Mouse (Mus musculus) E14TG2a.4 (cell line): ENCODE results near the gene Capza2.

Experiments used
- H3K27me3 ChIP-seq: 2 replicates; pipeline ENCODE4 v1.6.1; 2014; ENCODE audit warnings: low read length, control low read depth; ENCODE audit not compliant: insufficient read depth
- H3K36me3 ChIP-seq: 2 replicates; pipeline ENCODE4 v1.6.1; 2014; ENCODE audit warnings: low read length, control low read depth; ENCODE audit not compliant: insufficient read depth
- H3K4me1 ChIP-seq: replicated peaks from 2 replicates; pipeline ENCODE4 v1.6.1; 2014; ENCODE audit warnings: low read depth, low read length, control low read depth
- H3K4me3 ChIP-seq: replicated peaks from 2 replicates; pipeline ENCODE4 v1.5.1; 2014; ENCODE audit warnings: mild to moderate bottlenecking, low read length
- H3K9me3 ChIP-seq: 2 replicates; pipeline ENCODE4 v1.6.1; 2014; ENCODE audit warnings: low read length, control low read depth
- CTCF ChIP-seq: conservative IDR thresholded peaks from 2 replicates; pipeline ENCODE4 v1.5.1; 2014; ENCODE audit warnings: low read length
- NANOG ChIP-seq: IDR thresholded peaks from 2 replicates; pipeline ENCODE4 v1.6.1; 2014; ENCODE audit warnings: borderline replicate concordance, low read length, mixed read lengths
- POU5F1 ChIP-seq: IDR thresholded peaks from 2 replicates; pipeline ENCODE4 v1.6.1; 2014; ENCODE audit warnings: low read length, borderline replicate concordance

The Capza2 gene

GRCm38 (mm10) chr6:17611352-17612010, 24.6 kb upstream of the Capza2 start:
- Histone ChIP-seq H3K27me3 (no peaks in the 10 kb centered on the region), H3K36me3 (no peaks in the 10 kb centered on the region), H3K4me3 (no peak overlapping the region), H3K4me1 (no peaks in the 10 kb centered on the region), H3K9me3 (no peaks in the 10 kb centered on the region)
- TF ChIP-seq CTCF (no peak), POU5F1 (no peak), NANOG (no peak)

GRCm38 (mm10) chr6:17612652-17613051, 23.4 kb upstream of the Capza2 start:
- H3K4me1 ChIP-seq: no peaks in the 10 kb centered on the region
- no peaks in the 10 kb centered on the region for H3K9me3 ChIP-seq
- no peaks in the 10 kb centered on the region for H3K36me3 ChIP-seq
- no peaks in the 10 kb centered on the region for H3K27me3 ChIP-seq
- no peak overlapping the region for H3K4me3 ChIP-seq
- TF ChIP-seq CTCF (no peak), POU5F1 (no peak), NANOG (no peak)

GRCm38 (mm10) chr6:17620823-17621222, 15.2 kb upstream of the Capza2 start:
- no peak overlapping the region for H3K4me3 ChIP-seq

GRCm38 (mm10) chr6:17621436-17621835, 14.6 kb upstream of the Capza2 start:
- Histone ChIP-seq H3K27me3 (no peaks in the 10 kb centered on the region), H3K4me3 (no peak overlapping the region), H3K36me3 (no peaks in the 10 kb centered on the region), H3K4me1 (peaks cover 16% of the 10 kb centered on the region), H3K9me3 (no peaks in the 10 kb centered on the region)
- TF ChIP-seq CTCF (no peak), NANOG (no peak), POU5F1 (no peak)

More at GRCm38 (mm10) chr6:17620823-17621222, 15.2 kb upstream of the Capza2 start:
- Histone ChIP-seq H3K9me3 (no peaks in the 10 kb centered on the region), H3K36me3 (no peaks in the 10 kb centered on the region), H3K27me3 (no peaks in the 10 kb centered on the region), H3K4me1 (peaks cover 16% of the 10 kb centered on the region)
- TF ChIP-seq NANOG (no peak), POU5F1 (no peak), CTCF (no peak)

GRCm38 (mm10) chr6:17628701-17629455, 7.2 kb upstream of the Capza2 start:
- H3K4me3 ChIP-seq: no peak overlapping the region
- H3K9me3 ChIP-seq: no peaks in the 10 kb centered on the region
- TF ChIP-seq NANOG: no peak
- TF ChIP-seq CTCF: no peak
- TF ChIP-seq POU5F1: no peak
- H3K36me3 ChIP-seq: no peaks in the 10 kb centered on the region
- peaks cover 31% of the 10 kb centered on the region for H3K4me1 ChIP-seq
- no peaks in the 10 kb centered on the region for H3K27me3 ChIP-seq

GRCm38 (mm10) chr6:17629756-17630155, 6.3 kb upstream of the Capza2 start:
- TF ChIP-seq NANOG: no peak
- no peak for TF ChIP-seq POU5F1
- no peak for TF ChIP-seq CTCF
- Histone ChIP-seq H3K4me3 (no peak overlapping the region), H3K27me3 (no peaks in the 10 kb centered on the region), H3K4me1 (peaks cover 31% of the 10 kb centered on the region), H3K9me3 (no peaks in the 10 kb centered on the region), H3K36me3 (no peaks in the 10 kb centered on the region)

GRCm38 (mm10) chr6:17631611-17632010, 4.4 kb upstream of the Capza2 start:
- TF ChIP-seq NANOG (no peak), POU5F1 (no peak), CTCF (no peak)
- Histone ChIP-seq H3K9me3 (no peaks in the 10 kb centered on the region), H3K27me3 (no peaks in the 10 kb centered on the region), H3K36me3 (no peaks in the 10 kb centered on the region), H3K4me3 (no peak overlapping the region), H3K4me1 (peaks cover 34% of the 10 kb centered on the region)

- H3K9me3 ChIP-seq: no peaks in the 10 kb centered on the region
- H3K4me1 ChIP-seq: peaks cover 35% of the 10 kb centered on the region
- H3K4me3 ChIP-seq: no peak overlapping the region
- TF ChIP-seq CTCF (no peak), POU5F1 (no peak), NANOG (no peak)
- H3K36me3 ChIP-seq: no peaks in the 10 kb centered on the region
- no peaks in the 10 kb centered on the region for H3K27me3 ChIP-seq
Measured at GRCm38 (mm10) chr6:17633819-17634218, 2.2 kb upstream of the Capza2 start.
